Mouse (Mus musculus) spleen, adult 2 months (tissue): ENCODE results near the gene Kcng4. TPM values are rescaled to one million over a fixed set of nuclear protein-coding genes. Genes with fewer than 3 reads are reported as not detected.

Source experiments
- DNase-seq, 2 experiments: peaks; one replicate each; pipeline versions ENCODE4 v3.0.0 to v3.0.0-alpha.2; 2012 to 2021; ENCODE audit warnings: low spot score in 2 of 2, low read depth in 1 of 2
- H3K27ac ChIP-seq: fragments of 200-500 bp; 2 replicates; pipeline ENCODE4 v1.5.1; 2012; ENCODE audit warnings: low read length, inconsistent platforms; ENCODE audit not compliant: insufficient read depth
- H3K27me3 ChIP-seq: fragments of 200-500 bp; 2 replicates; pipeline ENCODE4 v1.6.1; 2012; ENCODE audit warnings: mild to moderate bottlenecking, moderate library complexity, low read length, inconsistent platforms; ENCODE audit not compliant: control insufficient read depth, insufficient read depth
- H3K36me3 ChIP-seq: fragments of 200-500 bp; 2 replicates; pipeline ENCODE4 v1.6.1; 2012; ENCODE audit warnings: mild to moderate bottlenecking, low read length, inconsistent platforms; ENCODE audit not compliant: control insufficient read depth, insufficient read depth
- H3K4me1 ChIP-seq: fragments of 200-500 bp; 2 replicates; pipeline ENCODE4 v1.6.1; 2011; ENCODE audit warnings: inconsistent platforms; ENCODE audit not compliant: control insufficient read depth, insufficient read depth, insufficient read length
- H3K4me3 ChIP-seq: fragments of 200-500 bp; 2 replicates; pipeline ENCODE4 v1.5.1; 2011; ENCODE audit warnings: mild to moderate bottlenecking, inconsistent platforms; ENCODE audit not compliant: insufficient read depth, insufficient read length; ENCODE audit errors: extremely low read depth
- CTCF ChIP-seq: fragments of 200-500 bp; IDR thresholded peaks from 2 replicates; pipeline ENCODE4 v1.5.1; 2011; ENCODE audit warnings: mild to moderate bottlenecking, inconsistent platforms; ENCODE audit not compliant: insufficient read depth, insufficient read length, insufficient replicate concordance; ENCODE audit errors: extremely low read depth
- POLR2A ChIP-seq: fragments of 200-500 bp; IDR thresholded peaks from 2 replicates; pipeline ENCODE4 v1.6.1; 2011; ENCODE audit warnings: low read depth, low read length, inconsistent platforms
- WGBS: fragments of 180-500 bp; shearing (Covaris S2); methylation state at CpG from one replicate; pipeline ENCODE4 v1.1.7; 2018; 5-methylcytosine and 5-hydroxymethylcytosine counted together
- polyA plus RNA-seq: library from polyadenylated mRNA; depleted of rRNA; stranded (reverse); fragments of >200 nt; gene quantifications from 2 replicates; pipeline ENCODE4 v1.2.3, GENCODE M21; 2012

Gene Kcng4
- polyA plus RNA-seq, 1 experiment, result 0.16 TPM

- H3K27me3 ChIP-seq, result no peaks in the 10 kb centered on the region
- H3K36me3 ChIP-seq, result no peaks in the 10 kb centered on the region
- H3K4me3 ChIP-seq, result no peak overlapping the region
- DNase-seq, result no peak
- H3K4me1 ChIP-seq, result no peaks in the 10 kb centered on the region
- no peak overlapping the region for H3K27ac ChIP-seq
- no peak for TF ChIP-seq CTCF
- no peak for TF ChIP-seq POLR2A
- WGBS, result 69% methylated on average over 5 of the region's 5 CpGs
Measured at GRCm38 (mm10) chr8:119618887-119619286, 16.6 kb downstream of the Kcng4 start.

DNA sequence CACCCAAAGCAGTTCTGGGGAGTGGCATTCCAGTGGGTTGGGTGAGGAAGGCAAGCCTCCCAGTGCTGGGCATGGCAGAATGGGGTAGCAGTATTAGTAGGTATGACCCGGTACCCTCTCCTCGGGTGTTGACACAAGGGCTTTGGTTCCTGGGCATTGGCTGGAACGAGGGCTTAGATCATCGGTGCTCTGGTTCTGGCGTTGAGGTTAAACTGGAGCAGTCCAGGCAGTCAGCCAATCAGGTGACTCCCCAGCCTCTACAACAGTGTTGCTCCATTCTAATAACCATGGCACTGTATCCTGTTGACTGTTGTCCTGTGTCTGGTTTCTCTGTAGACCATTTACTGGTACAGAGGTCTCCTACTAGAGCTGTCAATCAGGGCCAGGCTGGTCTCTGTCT, 17.9 kb downstream of the Kcng4 start:
- Histone ChIP-seq H3K36me3 (no peaks in the 10 kb centered on the region), H3K4me1 (no peaks in the 10 kb centered on the region), H3K4me3 (no peak overlapping the region), H3K27ac (no peak overlapping the region), H3K27me3 (no peaks in the 10 kb centered on the region)
- no peak for TF ChIP-seq POLR2A
- TF ChIP-seq CTCF, result no peak
- no peak for DNase-seq
- WGBS, result 84% methylated on average over 5 of the region's 5 CpGs

DNA sequence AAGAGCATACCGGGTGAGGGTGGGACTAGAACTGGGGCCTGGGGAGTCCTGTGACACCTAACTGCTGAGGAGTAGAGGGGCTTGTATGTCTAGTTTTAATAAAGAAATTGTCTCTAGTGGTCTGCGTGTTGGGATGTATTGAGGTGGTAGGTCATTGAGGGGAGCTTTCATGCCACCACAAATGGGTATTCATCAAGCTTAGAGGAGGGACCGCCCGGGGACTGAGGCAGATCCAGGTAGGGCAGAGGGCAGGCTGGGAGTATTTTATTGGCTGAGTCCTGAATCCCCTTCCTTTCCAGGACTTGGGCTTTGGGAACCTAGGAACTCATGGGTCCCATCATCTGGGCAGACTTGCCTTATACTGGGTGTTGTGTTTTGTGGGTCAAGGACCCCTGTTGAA, 18.7 kb downstream of the Kcng4 start:
- H3K36me3 ChIP-seq, result no peaks in the 10 kb centered on the region
- H3K4me3 ChIP-seq, result no peak overlapping the region
- no peaks in the 10 kb centered on the region for H3K4me1 ChIP-seq
- no peaks in the 10 kb centered on the region for H3K27me3 ChIP-seq
- no peak for DNase-seq
- H3K27ac ChIP-seq, result no peak overlapping the region
- 90% methylated on average over 4 of the region's 4 CpGs for WGBS
- no peak for TF ChIP-seq CTCF
- TF ChIP-seq POLR2A, result no peak

DNA sequence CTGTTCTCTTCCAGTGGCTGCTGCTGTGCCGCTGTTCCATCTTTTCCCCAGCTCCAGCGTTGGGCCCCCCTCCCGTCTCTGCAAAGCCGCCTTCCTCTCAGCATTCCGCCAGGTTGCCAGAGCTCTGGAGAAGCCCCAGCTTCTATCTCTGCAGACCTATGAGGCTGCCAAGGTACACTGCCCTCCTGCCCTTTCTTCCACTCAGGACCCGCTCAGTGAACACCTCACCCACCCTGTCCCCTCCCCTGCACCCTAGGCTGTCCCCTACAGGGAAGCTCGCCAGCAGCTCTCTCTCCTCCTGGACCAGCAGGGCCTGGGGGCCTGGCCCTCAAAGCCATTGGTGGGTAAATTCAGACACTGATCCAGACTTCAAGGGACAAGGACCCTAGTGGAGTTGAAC, 19.1 kb downstream of the Kcng4 start:
- H3K4me3 ChIP-seq, result no peak overlapping the region
- H3K27ac ChIP-seq, result no peak overlapping the region
- TF ChIP-seq CTCF (no peak), POLR2A (no peak)
- no peaks in the 10 kb centered on the region for H3K27me3 ChIP-seq
- H3K36me3 ChIP-seq, result no peaks in the 10 kb centered on the region
- no peak for DNase-seq
- H3K4me1 ChIP-seq, result no peaks in the 10 kb centered on the region
- WGBS, result 85% methylated on average over 7 of the region's 7 CpGs

DNA sequence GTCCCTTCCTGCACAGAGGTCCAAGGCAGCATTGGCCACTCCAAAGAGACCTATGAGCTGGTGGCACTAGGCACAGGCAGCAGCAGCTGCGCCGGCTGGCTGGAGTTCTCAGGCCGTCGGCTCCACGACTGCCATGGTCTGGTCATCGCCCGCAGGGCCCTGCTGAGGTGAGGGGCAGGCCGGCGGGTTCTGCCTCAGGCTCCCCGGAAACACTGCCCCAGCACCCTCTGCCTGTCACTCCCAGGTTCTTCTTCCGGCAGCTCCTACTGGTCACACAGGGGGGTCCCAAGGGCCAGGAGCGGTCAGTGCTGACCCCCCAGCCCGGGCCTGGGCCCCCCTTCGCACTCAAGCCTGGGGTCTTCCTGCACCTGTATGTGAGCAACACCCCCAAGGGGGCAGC, 20.4 kb downstream of the Kcng4 start:
- 85% methylated on average over 14 of the region's 14 CpGs for WGBS
- no peaks in the 10 kb centered on the region for H3K27me3 ChIP-seq
- no peak for DNase-seq

GRCm38 (mm10) chr8:119612471-119612870, 23.0 kb downstream of the Kcng4 start, which contains the start of gene Adad2:
TSS of gene Adad2 (plus strand) at chr8:119612747.
- Histone ChIP-seq H3K27me3 (no peaks in the 10 kb centered on the region), H3K4me1 (no peaks in the 10 kb centered on the region), H3K4me3 (no peak within 1 kb of the TSS), H3K27ac (no peak within 1 kb of the TSS), H3K36me3 (no peaks in the 10 kb centered on the region)
- WGBS, result 87% methylated on average over 26 of the region's 26 CpGs
- TF ChIP-seq POLR2A (no peak), CTCF (no peak)
- no peak for DNase-seq

More for the DNA sequence above, 20.4 kb downstream of the Kcng4 start:
- Histone ChIP-seq H3K4me3 (no peak overlapping the region), H3K4me1 (no peaks in the 10 kb centered on the region), H3K27ac (no peak overlapping the region), H3K36me3 (no peaks in the 10 kb centered on the region)
- no peak for TF ChIP-seq CTCF
- TF ChIP-seq POLR2A, result no peak

DNA sequence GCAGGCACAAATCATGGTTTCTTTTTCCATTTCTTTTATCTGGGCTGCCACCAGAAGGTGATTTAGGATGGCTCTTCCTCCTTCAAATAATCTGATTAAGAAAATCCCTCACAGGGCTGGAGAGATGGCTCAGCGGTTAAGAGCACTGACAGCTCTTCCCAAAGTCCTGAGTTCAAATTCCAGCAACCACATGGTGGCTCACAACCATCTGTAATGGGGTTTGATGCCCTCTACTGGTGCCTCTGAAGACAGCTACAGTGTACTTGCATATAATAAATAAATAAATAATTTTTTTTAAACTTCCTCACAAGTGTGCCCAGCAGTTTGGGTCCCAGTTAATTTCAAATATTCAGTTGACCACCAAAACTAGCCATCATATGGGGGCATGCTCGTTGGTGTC, 29.3 kb downstream of the Kcng4 start:
- Histone ChIP-seq H3K4me3 (no peak overlapping the region), H3K27ac (no peak overlapping the region), H3K36me3 (peaks cover 11% of the 10 kb centered on the region), H3K4me1 (peaks cover 7% of the 10 kb centered on the region; the same call in 1 of the 2 replicates), H3K27me3 (no peaks in the 10 kb centered on the region)
- WGBS, result 86% methylated on average over 2 of the region's 2 CpGs
- no peak for DNase-seq
- no peak for TF ChIP-seq POLR2A
- TF ChIP-seq CTCF, result no peak
